Mouse (Mus musculus) kidney, embryonic 15.5 days (tissue): ENCODE data around the gene Tbc1d4. TPM values are rescaled to one million over a fixed set of nuclear protein-coding genes. Genes with fewer than 3 reads are reported as not detected.

ENCODE experiments used
- ATAC-seq: fragments of 200-750 bp; cut with Nextera tagmentation; replicated peaks from 2 replicates; pipeline ENCODE4 v1.8.0; 2017; ENCODE audit warnings: moderate TSS enrichment; ENCODE audit not compliant: low FRiP score
- H3K27ac ChIP-seq: fragments of 300-500 bp; sonication (generic); 2 replicates; pipeline ENCODE4 v1.5.1; 2015; ENCODE audit warnings: mild to moderate bottlenecking, inconsistent platforms
- H3K27me3 ChIP-seq: fragments of 300-500 bp; sonication (generic); 2 replicates; pipeline ENCODE4 v1.6.1; 2015; ENCODE audit warnings: inconsistent platforms
- H3K36me3 ChIP-seq: fragments of 300-500 bp; sonication (generic); 2 replicates; pipeline ENCODE4 v1.6.1; 2015; ENCODE audit warnings: inconsistent platforms
- H3K4me1 ChIP-seq: fragments of 300-500 bp; sonication (generic); 2 replicates; pipeline ENCODE4 v1.6.1; 2015; ENCODE audit warnings: inconsistent platforms
- H3K4me2 ChIP-seq: fragments of 300-500 bp; sonication (generic); 2 replicates; pipeline ENCODE4 v1.6.1; 2015; ENCODE audit warnings: moderate library complexity, mild to moderate bottlenecking, inconsistent platforms
- H3K4me3 ChIP-seq: fragments of 300-500 bp; sonication (generic); replicated peaks from 2 replicates; pipeline ENCODE4 v1.5.1; 2015; ENCODE audit warnings: mild to moderate bottlenecking, inconsistent platforms
- H3K9ac ChIP-seq: fragments of 300-500 bp; sonication (generic); 2 replicates; pipeline ENCODE4 v1.6.1; 2015; ENCODE audit warnings: mild to moderate bottlenecking, inconsistent platforms
- H3K9me3 ChIP-seq: fragments of 300-500 bp; sonication (generic); replicated peaks from 2 replicates; pipeline ENCODE4 v1.6.1; 2016; ENCODE audit warnings: inconsistent platforms
- WGBS: fragments of 180-500 bp; shearing (Covaris S2); methylation state at CpG from one replicate; pipeline ENCODE4 v1.1.7; 2015; ENCODE audit warnings: mixed read lengths; 5-methylcytosine and 5-hydroxymethylcytosine counted together
- polyA plus RNA-seq: library from polyadenylated mRNA; unstranded; fragments of >200 nt; fragmentation: Nextera tagmentation; extraction: Ambion mirVana; gene quantifications from 2 replicates; pipeline ENCODE4 v1.2.1, GENCODE M21; 2015

Gene Tbc1d4
- polyA plus RNA-seq, 1 experiment from 2014 or later, result 20.1 TPM

DNA sequence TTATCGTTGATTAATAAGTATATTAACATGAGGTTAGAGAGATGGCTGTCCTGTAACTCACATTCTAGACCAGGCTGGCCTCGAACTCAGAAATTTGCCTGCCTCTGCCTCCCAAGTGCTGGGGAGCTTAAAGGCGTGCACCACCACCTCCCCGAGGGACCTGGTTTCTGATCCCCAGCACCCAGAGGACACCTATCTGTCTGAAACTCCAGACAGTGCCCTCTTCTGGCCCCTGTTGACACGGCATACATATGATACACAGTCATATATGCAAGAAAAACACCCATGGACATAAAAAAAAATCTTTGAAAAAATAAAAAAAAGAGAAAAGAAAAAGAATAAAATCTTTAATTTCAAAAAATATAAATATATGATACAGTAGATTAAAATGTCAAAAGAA is 8.7 kb upstream of the Tbc1d4 start:
- H3K4me1 ChIP-seq, result no peaks in the 10 kb centered on the region
- no peak overlapping the region for H3K9ac ChIP-seq
- H3K36me3 ChIP-seq, result no peaks in the 10 kb centered on the region
- H3K9me3 ChIP-seq, result no peaks in the 10 kb centered on the region
- no peaks in the 10 kb centered on the region for H3K27me3 ChIP-seq
- 90% methylated on average over 5 of the region's 5 CpGs for WGBS
- no peak overlapping the region for H3K4me3 ChIP-seq
- no peak overlapping the region for H3K4me2 ChIP-seq
- no peak for ATAC-seq
- no peak overlapping the region for H3K27ac ChIP-seq

- no peak for ATAC-seq
Observed at GRCm38 (mm10) chr14:101616178-101616577, 7.2 kb upstream of the Tbc1d4 start.

GRCm38 (mm10) chr14:101613206-101613605 is 4.2 kb upstream of the Tbc1d4 start:
- no peak overlapping the region for H3K4me3 ChIP-seq
- H3K9ac ChIP-seq, result no peak overlapping the region
- no peaks in the 10 kb centered on the region for H3K4me1 ChIP-seq
- H3K4me2 ChIP-seq, result no peak overlapping the region
- no peak for ATAC-seq
- H3K27ac ChIP-seq, result no peak overlapping the region
- 73% methylated on average over 1 of the region's 1 CpGs for WGBS
- no peaks in the 10 kb centered on the region for H3K9me3 ChIP-seq
- no peaks in the 10 kb centered on the region for H3K36me3 ChIP-seq
- no peaks in the 10 kb centered on the region for H3K27me3 ChIP-seq

More at GRCm38 (mm10) chr14:101616178-101616577, 7.2 kb upstream of the Tbc1d4 start:
- Histone ChIP-seq H3K4me2 (no peak overlapping the region), H3K27me3 (no peaks in the 10 kb centered on the region), H3K27ac (no peak overlapping the region), H3K4me1 (no peaks in the 10 kb centered on the region), H3K4me3 (no peak overlapping the region), H3K36me3 (no peaks in the 10 kb centered on the region), H3K9ac (no peak overlapping the region), H3K9me3 (no peaks in the 10 kb centered on the region)
- 81% methylated on average over 9 of the region's 9 CpGs for WGBS

GRCm38 (mm10) chr14:101610701-101611100 is 1.7 kb upstream of the Tbc1d4 start:
- 83% methylated on average over 10 of the region's 10 CpGs for WGBS
- no peaks in the 10 kb centered on the region for H3K27me3 ChIP-seq
- H3K4me3 ChIP-seq, result no peak overlapping the region
- H3K4me2 ChIP-seq, result no peak overlapping the region
- no peaks in the 10 kb centered on the region for H3K9me3 ChIP-seq
- no peak overlapping the region for H3K27ac ChIP-seq
- H3K4me1 ChIP-seq, result peaks cover 12% of the 10 kb centered on the region
- no peaks in the 10 kb centered on the region for H3K36me3 ChIP-seq
- ATAC-seq, result no peak
- H3K9ac ChIP-seq, result no peak overlapping the region

DNA sequence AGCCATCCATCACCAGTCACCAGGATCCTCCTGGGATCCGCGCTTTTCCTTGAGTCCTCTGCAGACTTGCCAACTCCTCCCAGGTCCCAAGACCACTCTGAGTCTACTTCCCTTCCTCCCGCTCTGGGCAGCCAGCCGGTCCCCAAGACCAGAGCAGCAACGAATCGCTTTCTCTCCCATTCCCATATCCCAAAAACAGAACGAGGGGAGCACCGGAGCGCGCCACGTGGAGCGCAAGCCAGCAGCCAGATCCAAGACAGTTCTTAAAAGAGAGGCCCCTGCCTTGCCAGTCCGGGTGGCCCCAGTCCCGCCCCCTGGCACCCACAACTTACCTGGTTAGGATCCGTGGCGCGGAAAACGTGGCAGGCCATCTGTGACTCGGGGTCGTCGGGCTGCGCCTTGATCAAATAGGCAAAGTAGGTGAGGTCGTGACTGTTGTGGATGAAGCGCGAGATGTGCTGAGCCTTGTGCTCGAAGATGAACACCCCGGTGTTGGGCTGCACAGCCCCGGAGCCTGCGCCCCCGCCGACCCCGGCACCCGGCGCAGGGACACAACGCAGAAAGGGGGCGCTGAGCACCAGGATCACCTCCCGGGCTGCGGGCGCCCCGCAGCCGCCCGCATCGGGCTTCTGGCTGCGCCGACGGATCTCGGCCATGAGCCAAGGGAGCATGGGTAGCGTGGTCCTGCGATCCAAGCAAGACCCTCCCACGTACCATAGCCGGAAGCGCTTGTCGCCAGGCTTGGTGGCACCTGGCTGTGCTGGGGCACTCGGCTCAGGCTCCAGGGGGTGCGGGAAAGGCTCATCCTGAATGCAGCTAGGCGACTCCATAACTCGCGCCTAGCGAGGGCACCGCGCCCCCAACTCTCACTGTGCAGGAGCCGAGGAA is 1.1 kb downstream of the Tbc1d4 start:
- H3K27me3 ChIP-seq, result no peaks in the 10 kb centered on the region
- peak overlapping the region; percentile 82 for H3K4me3 ChIP-seq
- peak overlapping the region; percentile 99 for H3K4me2 ChIP-seq
- under 1% methylated on average over 61 of the region's 62 CpGs for WGBS
- H3K9ac ChIP-seq, result peak overlapping the region; percentile 74
- H3K36me3 ChIP-seq, result no peaks in the 10 kb centered on the region
- peaks cover 15% of the 10 kb centered on the region for H3K4me1 ChIP-seq
- no peaks in the 10 kb centered on the region for H3K9me3 ChIP-seq
- ATAC-seq, result peak; percentile 57
- H3K27ac ChIP-seq, result peak overlapping the region; percentile 90

DNA sequence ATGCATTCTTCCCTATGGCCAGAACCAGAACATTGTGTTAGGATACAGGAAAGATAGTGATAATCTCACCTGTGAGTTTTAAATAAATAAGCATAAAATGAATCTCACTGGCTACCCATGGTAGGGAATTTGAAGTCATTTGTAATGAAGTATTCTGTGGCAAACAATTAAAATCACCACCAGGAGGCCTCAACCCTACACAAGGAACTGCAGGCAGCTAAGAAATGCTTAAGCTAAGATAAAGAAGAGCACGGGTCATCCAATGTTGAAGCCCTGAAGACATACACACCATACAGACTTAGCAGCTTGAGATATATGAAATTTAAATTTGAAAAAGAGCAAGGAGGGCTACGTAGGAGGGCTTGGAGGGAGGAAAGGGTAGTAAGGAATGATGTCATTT is 3.1 kb downstream of the Tbc1d4 start:
- H3K9me3 ChIP-seq, result no peaks in the 10 kb centered on the region
- H3K9ac ChIP-seq, result no peak overlapping the region
- no peak overlapping the region for H3K27ac ChIP-seq
- H3K4me3 ChIP-seq, result no peak overlapping the region
- ATAC-seq, result no peak
- no peak overlapping the region for H3K4me2 ChIP-seq
- no peaks in the 10 kb centered on the region for H3K27me3 ChIP-seq
- H3K4me1 ChIP-seq, result peaks cover 22% of the 10 kb centered on the region
- no peaks in the 10 kb centered on the region for H3K36me3 ChIP-seq
- WGBS, result 71% methylated on average over 2 of the region's 2 CpGs

GRCm38 (mm10) chr14:101602851-101603250 is 6.1 kb downstream of the Tbc1d4 start:
- H3K4me3 ChIP-seq, result no peak overlapping the region

DNA sequence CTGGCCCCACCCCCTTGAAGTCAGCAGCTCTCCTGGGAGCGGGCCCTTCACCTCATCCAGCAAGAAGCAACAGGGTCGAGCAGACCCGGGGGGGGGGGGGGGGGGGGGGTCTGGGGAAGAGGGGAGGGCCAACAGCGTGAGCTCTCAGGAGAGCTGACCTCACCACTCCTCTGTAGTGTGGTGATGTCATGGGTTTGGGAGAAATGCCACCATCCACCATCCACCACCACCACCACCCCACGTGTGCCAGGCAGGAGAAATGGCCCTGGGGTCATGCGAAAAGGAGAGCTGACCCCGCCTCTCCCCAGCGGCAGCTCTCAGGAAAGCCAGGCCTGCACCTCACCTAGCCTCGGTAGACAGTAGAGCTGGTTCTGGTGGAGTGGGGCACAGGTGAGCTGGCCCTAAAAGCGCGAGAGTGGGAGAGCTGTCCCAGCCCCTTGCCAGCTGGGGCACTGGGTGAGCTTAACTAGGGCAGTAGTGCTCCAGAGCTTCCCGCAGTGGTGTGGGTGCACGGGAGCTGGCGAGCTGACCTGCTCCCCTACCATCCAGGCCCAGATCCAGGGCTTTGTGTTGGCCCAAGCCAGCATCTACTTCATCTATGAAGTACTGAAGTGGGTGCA is 11.8 kb downstream of the Tbc1d4 start:
- no peak for ATAC-seq
- 89% methylated on average over 13 of the region's 14 CpGs for WGBS

More at GRCm38 (mm10) chr14:101602851-101603250, 6.1 kb downstream of the Tbc1d4 start:
- peaks cover 22% of the 10 kb centered on the region for H3K4me1 ChIP-seq
- 32% methylated on average over 3 of the region's 3 CpGs for WGBS
- peak; percentile 80 for ATAC-seq
- H3K27me3 ChIP-seq, result no peaks in the 10 kb centered on the region
- H3K4me2 ChIP-seq, result 0 out of 2 replicates have a peak overlapping the region, but pooled peaks have one; percentile 0
- H3K9me3 ChIP-seq, result no peaks in the 10 kb centered on the region
- no peaks in the 10 kb centered on the region for H3K36me3 ChIP-seq
- no peak overlapping the region; the same call in 1 of the 2 replicates for H3K27ac ChIP-seq
- no peak overlapping the region for H3K9ac ChIP-seq

GRCm38 (mm10) chr14:101596691-101597090 is 12.3 kb downstream of the Tbc1d4 start:
- no peaks in the 10 kb centered on the region for H3K9me3 ChIP-seq
- no peak overlapping the region for H3K4me3 ChIP-seq
- no peaks in the 10 kb centered on the region for H3K27me3 ChIP-seq
- no peak for ATAC-seq
- 95% methylated on average over 9 of the region's 9 CpGs for WGBS
- H3K36me3 ChIP-seq, result no peaks in the 10 kb centered on the region
- H3K27ac ChIP-seq, result no peak overlapping the region
- H3K4me1 ChIP-seq, result peaks cover 10% of the 10 kb centered on the region; the same call in 1 of the 2 replicates
- H3K4me2 ChIP-seq, result no peak overlapping the region
- H3K9ac ChIP-seq, result no peak overlapping the region

More for the DNA sequence above, 11.8 kb downstream of the Tbc1d4 start:
- Histone ChIP-seq H3K9me3 (no peaks in the 10 kb centered on the region), H3K4me3 (no peak overlapping the region), H3K27ac (no peak overlapping the region), H3K4me2 (no peak overlapping the region), H3K4me1 (peaks cover 10% of the 10 kb centered on the region; the same call in 1 of the 2 replicates), H3K9ac (no peak overlapping the region), H3K36me3 (no peaks in the 10 kb centered on the region), H3K27me3 (no peaks in the 10 kb centered on the region)

DNA sequence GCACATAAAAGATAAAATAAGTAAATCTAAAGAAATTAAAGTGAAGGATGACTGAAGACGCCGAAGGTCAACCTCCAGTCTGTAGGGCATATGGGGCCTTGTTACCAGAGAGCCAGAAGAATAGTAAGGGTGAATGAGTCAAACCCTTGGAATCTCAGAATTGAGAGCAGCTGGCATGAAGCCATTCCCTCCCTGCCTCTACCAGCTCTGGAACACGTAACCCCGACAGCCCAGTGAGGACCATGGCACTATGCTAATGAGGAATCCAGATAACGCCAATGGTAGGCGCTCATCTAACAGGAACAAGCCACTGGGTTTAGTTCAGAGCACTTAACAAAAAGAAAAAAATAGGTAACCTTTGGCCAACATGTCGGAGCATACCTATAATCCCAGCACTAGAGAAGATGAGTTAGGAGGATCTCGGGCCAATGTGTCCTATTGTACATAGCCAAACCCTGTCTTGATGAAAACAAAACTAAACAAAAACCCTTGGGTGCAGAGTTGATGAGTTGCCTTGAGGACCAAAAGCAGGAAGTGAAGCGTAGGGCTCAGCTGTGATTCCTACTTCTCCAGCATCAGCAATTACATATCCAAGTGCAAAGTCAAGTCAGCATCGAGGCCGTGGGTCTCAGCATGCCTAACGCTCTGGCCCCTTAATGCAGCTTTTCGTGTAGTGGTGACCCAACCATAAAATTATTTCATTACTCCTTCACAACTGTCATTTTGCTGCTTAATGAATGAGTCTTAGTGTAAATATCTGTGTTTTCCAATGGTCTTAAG is 13.5 kb downstream of the Tbc1d4 start:
- H3K4me2 ChIP-seq, result no peak overlapping the region
- H3K4me1 ChIP-seq, result peaks cover 10% of the 10 kb centered on the region; the same call in 1 of the 2 replicates
- H3K9me3 ChIP-seq, result no peaks in the 10 kb centered on the region
- no peak for ATAC-seq
- 87% methylated on average over 13 of the region's 13 CpGs for whole genome bisulfite sequencing
- no peak overlapping the region for H3K9ac ChIP-seq
- H3K4me3 ChIP-seq, result no peak overlapping the region
- H3K36me3 ChIP-seq, result no peaks in the 10 kb centered on the region
- H3K27me3 ChIP-seq, result no peaks in the 10 kb centered on the region
- no peak overlapping the region for H3K27ac ChIP-seq

DNA sequence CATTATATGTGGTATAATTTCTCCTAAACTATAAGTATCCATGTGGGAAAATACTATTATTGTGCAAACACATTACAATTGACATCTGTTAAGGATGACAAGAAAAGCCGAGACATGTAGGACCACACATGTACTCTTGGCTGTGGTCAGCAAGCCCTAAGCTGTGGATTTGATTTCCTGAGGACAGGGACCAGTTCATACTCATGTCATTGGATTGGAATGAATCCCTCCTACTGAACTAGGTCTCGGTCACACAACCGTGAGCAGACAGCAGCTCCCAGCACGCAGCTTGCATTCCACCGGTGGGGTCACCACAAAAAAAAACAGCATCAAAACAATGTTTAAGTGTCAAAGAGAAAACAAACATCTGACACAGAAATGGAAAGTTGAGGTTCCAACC is 15.0 kb downstream of the Tbc1d4 start:
- Histone ChIP-seq H3K9ac (no peak overlapping the region), H3K9me3 (no peaks in the 10 kb centered on the region), H3K27ac (no peak overlapping the region), H3K4me2 (no peak overlapping the region), H3K4me3 (no peak overlapping the region), H3K36me3 (no peaks in the 10 kb centered on the region), H3K4me1 (peaks cover 10% of the 10 kb centered on the region; the same call in 1 of the 2 replicates), H3K27me3 (no peaks in the 10 kb centered on the region)
- 41% methylated on average over 5 of the region's 5 CpGs for WGBS
- ATAC-seq, result peak; percentile 80
